Mouse (Mus musculus): ENCODE measurements around the gene Sirt6. TPM values are rescaled to one million over a fixed set of nuclear protein-coding genes. Genes with fewer than 3 reads are reported as not detected.

The Sirt6 gene
- polyA plus RNA-seq, 1 experiment: 20.8 TPM

DNA sequence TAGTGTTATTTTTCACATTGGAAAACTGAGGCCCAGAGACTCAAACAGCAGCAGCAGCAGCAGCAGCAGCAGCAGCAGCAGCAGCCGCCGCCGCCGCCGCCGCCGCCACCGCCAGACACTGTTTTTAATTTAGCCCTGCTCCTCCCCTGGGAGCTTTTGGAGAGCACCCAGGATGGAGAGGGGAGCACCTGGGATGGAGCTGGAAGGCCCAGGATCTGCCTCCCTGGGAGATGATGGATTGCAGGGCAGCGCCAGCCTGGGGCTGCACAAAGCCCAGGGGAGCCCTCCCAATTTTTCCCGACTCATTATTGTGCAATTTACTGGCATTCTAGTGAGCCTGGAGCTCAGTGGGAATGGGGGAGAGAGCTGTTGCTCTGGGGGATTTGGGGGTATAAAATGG is 31.0 kb downstream of the Sirt6 start:
- TF ChIP-seq MYOG (IDR thresholded peaks at IDR 0.05; ENCODE audit: control insufficient read depth, extremely low read depth, insufficient read length) (no peak), USF1 (IDR thresholded peaks at IDR 0.05; ENCODE audit: low read depth) (no peak), CEBPB (IDR thresholded peaks at IDR 0.05; ENCODE audit: low read depth) (peak; percentile 94)
- Histone ChIP-seq H3K79me3 (ENCODE audit: low read depth) (no peaks in the 10 kb centered on the region), H3K4me3 (ENCODE audit: insufficient read depth, poor library complexity, severe bottlenecking) (no peak overlapping the region), H3K27me3 (ENCODE audit: control insufficient read depth, insufficient read depth, insufficient read length) (no peaks in the 10 kb centered on the region), H3ac (ENCODE audit: control insufficient read depth, insufficient read length, low read depth) (no peak overlapping the region), H3K79me2 (ENCODE audit: control insufficient read depth, insufficient read depth) (no peaks in the 10 kb centered on the region), H3K36me3 (ENCODE audit: control insufficient read depth, insufficient read depth) (no peaks in the 10 kb centered on the region)

DNA sequence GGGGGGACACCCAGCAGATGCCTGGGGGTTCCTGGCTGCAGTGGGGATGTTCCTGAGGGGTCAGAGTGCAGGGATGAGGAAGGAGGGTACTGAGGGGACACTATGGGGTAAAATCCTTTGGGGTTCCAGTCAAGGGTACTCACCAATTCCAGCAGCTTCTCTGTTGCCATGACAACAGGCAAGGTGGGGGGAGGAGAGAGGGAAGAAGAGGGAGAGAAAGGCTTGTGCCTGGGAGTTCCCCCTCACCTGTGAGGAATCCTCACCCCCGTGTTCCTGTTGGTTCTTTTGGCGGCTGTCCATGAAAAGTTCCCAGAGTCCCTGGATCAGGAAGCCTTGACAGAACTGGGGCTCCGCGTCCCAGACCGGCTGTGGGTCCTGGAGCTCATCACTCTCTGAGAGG is 32.0 kb downstream of the Sirt6 start:
- no peaks in the 10 kb centered on the region for H3K27me3 ChIP-seq (ENCODE audit: control insufficient read depth, insufficient read depth, insufficient read length)
- TF ChIP-seq MYOG (IDR thresholded peaks at IDR 0.05; ENCODE audit: control insufficient read depth, extremely low read depth, insufficient read length) (no peak), USF1 (IDR thresholded peaks at IDR 0.05; ENCODE audit: low read depth) (no peak), FOSL1 (IDR thresholded peaks at IDR 0.05; ENCODE audit: insufficient read depth, low read length, poor library complexity, severe bottlenecking) (no peak), MAX (IDR thresholded peaks at IDR 0.05) (no peak), MYOD1 (IDR thresholded peaks at IDR 0.05; ENCODE audit: control insufficient read depth, insufficient read length, low read depth) (no peak), CEBPB (IDR thresholded peaks at IDR 0.05; ENCODE audit: low read depth) (no peak), CTCF (IDR thresholded peaks at IDR 0.05; ENCODE audit: control insufficient read depth, insufficient read depth, insufficient read length) (no peak)
- no peaks in the 10 kb centered on the region for H3K79me3 ChIP-seq (ENCODE audit: low read depth)
- H3K79me2 ChIP-seq (ENCODE audit: control insufficient read depth, insufficient read depth): no peaks in the 10 kb centered on the region
- H3K36me3 ChIP-seq (ENCODE audit: control insufficient read depth, insufficient read depth): no peaks in the 10 kb centered on the region
- no peak overlapping the region for H3K4me3 ChIP-seq (ENCODE audit: insufficient read depth, poor library complexity, severe bottlenecking)
- H3ac ChIP-seq (ENCODE audit: control insufficient read depth, insufficient read length, low read depth): no peak overlapping the region

DNA sequence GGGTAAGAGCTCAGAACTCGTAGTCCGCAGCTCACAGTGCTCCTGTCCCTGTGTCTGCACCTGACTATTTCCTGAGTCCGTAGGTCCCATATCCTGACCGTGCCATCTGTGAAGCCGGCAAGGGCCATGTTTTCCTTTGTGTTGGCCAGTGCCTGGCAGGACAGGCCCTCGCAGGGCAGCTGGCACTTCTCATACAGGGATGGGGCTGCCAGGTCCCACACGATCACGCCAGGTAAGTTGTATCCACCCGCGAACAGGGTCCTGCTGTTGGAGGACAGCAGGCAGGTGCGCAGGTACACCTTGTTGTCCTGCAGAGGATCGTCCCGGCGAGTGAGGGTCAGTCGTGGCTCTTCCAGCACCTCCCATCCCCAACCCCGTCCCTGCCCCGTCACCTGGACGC is 33.7 kb downstream of the Sirt6 start:
- Histone ChIP-seq H3K4me3 (ENCODE audit: insufficient read depth, poor library complexity, severe bottlenecking) (no peak overlapping the region), H3ac (ENCODE audit: control insufficient read depth, insufficient read length, low read depth) (no peak overlapping the region), H3K79me3 (ENCODE audit: low read depth) (no peaks in the 10 kb centered on the region), H3K27me3 (ENCODE audit: control insufficient read depth, insufficient read depth, insufficient read length) (no peaks in the 10 kb centered on the region), H3K79me2 (ENCODE audit: control insufficient read depth, insufficient read depth) (no peaks in the 10 kb centered on the region), H3K36me3 (ENCODE audit: control insufficient read depth, insufficient read depth) (no peaks in the 10 kb centered on the region)
- TF ChIP-seq MYOD1 (IDR thresholded peaks at IDR 0.05; ENCODE audit: control insufficient read depth, insufficient read length, low read depth) (no peak), MAX (IDR thresholded peaks at IDR 0.05) (no peak), MYOG (IDR thresholded peaks at IDR 0.05; ENCODE audit: control insufficient read depth, extremely low read depth, insufficient read length) (no peak), USF1 (IDR thresholded peaks at IDR 0.05; ENCODE audit: low read depth) (no peak), CEBPB (IDR thresholded peaks at IDR 0.05; ENCODE audit: low read depth) (no peak), CTCF (IDR thresholded peaks at IDR 0.05; ENCODE audit: control insufficient read depth, insufficient read depth, insufficient read length) (no peak), FOSL1 (IDR thresholded peaks at IDR 0.05; ENCODE audit: insufficient read depth, low read length, poor library complexity, severe bottlenecking) (no peak)

DNA sequence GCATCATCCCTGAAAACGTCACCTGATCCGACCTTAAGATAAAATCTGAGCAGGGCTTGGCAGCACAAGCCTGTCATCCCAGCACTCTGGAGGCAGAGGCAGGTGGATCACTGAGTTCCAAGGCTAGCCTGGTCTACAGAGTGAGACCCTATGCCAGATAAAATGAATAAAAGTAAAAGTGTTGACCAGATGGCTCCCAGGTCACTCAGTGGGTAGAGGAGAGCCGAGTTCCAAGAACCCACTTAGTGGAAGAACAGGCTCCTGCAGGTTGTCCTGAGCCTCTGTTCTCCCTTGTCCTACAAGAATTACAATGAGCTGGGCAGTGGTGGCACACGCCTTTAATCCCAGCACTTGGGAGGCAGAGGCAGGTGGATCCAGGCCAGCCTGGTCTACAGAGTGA is 34.4 kb downstream of the Sirt6 start:
- Histone ChIP-seq H3K4me3 (ENCODE audit: insufficient read depth, poor library complexity, severe bottlenecking) (no peak overlapping the region), H3K79me2 (ENCODE audit: control insufficient read depth, insufficient read depth) (no peaks in the 10 kb centered on the region), H3K36me3 (ENCODE audit: control insufficient read depth, insufficient read depth) (no peaks in the 10 kb centered on the region), H3K79me3 (ENCODE audit: low read depth) (no peaks in the 10 kb centered on the region), H3K27me3 (ENCODE audit: control insufficient read depth, insufficient read depth, insufficient read length) (no peaks in the 10 kb centered on the region), H3ac (ENCODE audit: control insufficient read depth, insufficient read length, low read depth) (no peak overlapping the region)
- TF ChIP-seq MYOG (IDR thresholded peaks at IDR 0.05; ENCODE audit: control insufficient read depth, extremely low read depth, insufficient read length) (no peak), CTCF (IDR thresholded peaks at IDR 0.05; ENCODE audit: control insufficient read depth, insufficient read depth, insufficient read length) (no peak), CEBPB (IDR thresholded peaks at IDR 0.05; ENCODE audit: low read depth) (no peak), USF1 (IDR thresholded peaks at IDR 0.05; ENCODE audit: low read depth) (no peak), MYOD1 (IDR thresholded peaks at IDR 0.05; ENCODE audit: control insufficient read depth, insufficient read length, low read depth) (no peak), MAX (IDR thresholded peaks at IDR 0.05) (no peak), FOSL1 (IDR thresholded peaks at IDR 0.05; ENCODE audit: insufficient read depth, low read length, poor library complexity, severe bottlenecking) (no peak)

DNA sequence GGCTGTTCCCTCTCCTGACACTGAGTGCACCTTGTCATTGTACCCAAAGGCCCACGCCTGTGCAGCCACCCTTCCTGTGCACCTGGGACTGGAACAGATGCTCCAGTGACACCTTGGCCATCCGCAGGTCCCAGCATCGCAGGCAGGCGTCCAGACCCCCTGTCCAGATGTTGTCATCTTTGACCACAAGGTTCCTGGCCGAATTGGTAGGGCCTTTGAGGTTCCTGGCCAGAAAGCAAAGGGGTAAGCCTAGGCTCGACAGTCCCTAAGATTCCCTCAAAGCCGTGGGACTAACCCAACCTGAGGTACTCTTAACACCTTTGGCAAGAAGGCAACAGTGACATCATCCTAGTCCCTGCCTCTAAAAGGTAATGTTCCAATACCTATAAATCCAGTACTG is 35.0 kb downstream of the Sirt6 start:
- Histone ChIP-seq H3K27me3 (ENCODE audit: control insufficient read depth, insufficient read depth, insufficient read length) (no peaks in the 10 kb centered on the region), H3K79me3 (ENCODE audit: low read depth) (no peaks in the 10 kb centered on the region)
- TF ChIP-seq USF1 (IDR thresholded peaks at IDR 0.05; ENCODE audit: low read depth) (no peak), CEBPB (IDR thresholded peaks at IDR 0.05; ENCODE audit: low read depth) (no peak), MAX (IDR thresholded peaks at IDR 0.05) (no peak), FOSL1 (IDR thresholded peaks at IDR 0.05; ENCODE audit: insufficient read depth, low read length, poor library complexity, severe bottlenecking) (no peak), CTCF (IDR thresholded peaks at IDR 0.05; ENCODE audit: control insufficient read depth, insufficient read depth, insufficient read length) (no peak), MYOG (IDR thresholded peaks at IDR 0.05; ENCODE audit: control insufficient read depth, extremely low read depth, insufficient read length) (no peak), MYOD1 (IDR thresholded peaks at IDR 0.05; ENCODE audit: control insufficient read depth, insufficient read length, low read depth) (no peak)

DNA sequence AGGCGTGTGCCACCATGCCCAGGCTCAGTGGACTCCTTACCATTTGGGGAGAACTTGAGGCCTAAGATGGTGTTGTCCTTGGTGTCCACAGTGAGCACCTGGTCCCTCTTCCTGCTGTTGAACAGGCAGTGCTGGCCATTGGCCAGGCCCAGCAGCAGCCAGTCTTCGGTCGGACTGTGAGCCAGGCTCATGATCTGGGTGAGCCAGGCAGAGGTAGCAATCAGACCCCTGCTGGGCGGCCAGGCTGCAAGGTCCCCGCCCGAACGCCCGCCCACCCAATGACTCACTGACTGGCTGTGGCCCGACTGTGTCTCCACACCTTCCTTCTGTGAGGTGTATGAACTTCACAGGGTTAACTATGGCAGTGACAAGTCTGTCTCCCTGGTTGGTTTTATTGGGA is 35.8 kb downstream of the Sirt6 start:
- TF ChIP-seq MYOG (IDR thresholded peaks at IDR 0.05; ENCODE audit: control insufficient read depth, extremely low read depth, insufficient read length) (no peak), CTCF (IDR thresholded peaks at IDR 0.05; ENCODE audit: control insufficient read depth, insufficient read depth, insufficient read length) (no peak), MYOD1 (IDR thresholded peaks at IDR 0.05; ENCODE audit: control insufficient read depth, insufficient read length, low read depth) (no peak), CEBPB (IDR thresholded peaks at IDR 0.05; ENCODE audit: low read depth) (no peak), MAX (IDR thresholded peaks at IDR 0.05) (no peak), USF1 (IDR thresholded peaks at IDR 0.05; ENCODE audit: low read depth) (no peak), FOSL1 (IDR thresholded peaks at IDR 0.05; ENCODE audit: insufficient read depth, low read length, poor library complexity, severe bottlenecking) (no peak)
- Histone ChIP-seq H3K79me3 (ENCODE audit: low read depth) (no peaks in the 10 kb centered on the region), H3K27me3 (ENCODE audit: control insufficient read depth, insufficient read depth, insufficient read length) (no peaks in the 10 kb centered on the region)

More for the DNA sequence above, 35.0 kb downstream of the Sirt6 start:
- no peak overlapping the region for H3K4me3 ChIP-seq (ENCODE audit: insufficient read depth, poor library complexity, severe bottlenecking)
- H3ac ChIP-seq (ENCODE audit: control insufficient read depth, insufficient read length, low read depth): no peak overlapping the region
- no peaks in the 10 kb centered on the region for H3K36me3 ChIP-seq (ENCODE audit: control insufficient read depth, insufficient read depth)
- no peaks in the 10 kb centered on the region for H3K79me2 ChIP-seq (ENCODE audit: control insufficient read depth, insufficient read depth)

More for the DNA sequence above, 35.8 kb downstream of the Sirt6 start:
- Histone ChIP-seq H3K79me2 (ENCODE audit: control insufficient read depth, insufficient read depth) (no peaks in the 10 kb centered on the region), H3K4me3 (ENCODE audit: insufficient read depth, poor library complexity, severe bottlenecking) (no peak overlapping the region), H3ac (ENCODE audit: control insufficient read depth, insufficient read length, low read depth) (no peak overlapping the region), H3K36me3 (ENCODE audit: control insufficient read depth, insufficient read depth) (no peaks in the 10 kb centered on the region)
